Mouse (Mus musculus): ENCODE data around the gene Utp20.

DNA sequence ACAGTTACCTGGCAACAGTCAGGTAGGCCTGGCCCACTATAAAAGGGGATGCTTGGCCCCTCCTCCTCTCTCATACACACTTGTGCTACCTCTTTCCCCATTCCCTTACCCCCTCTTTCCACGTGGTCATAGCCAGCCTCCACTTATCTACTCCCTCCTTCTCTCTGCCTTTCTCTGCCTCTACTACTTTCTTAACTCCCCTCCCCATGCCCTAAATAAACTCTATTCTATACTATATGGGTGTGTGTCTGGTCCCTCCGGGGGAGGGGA, 108.9 kb downstream of the Utp20 start:
- TF ChIP-seq EP300 (IDR thresholded peaks at IDR 0.05; ENCODE audit: insufficient read depth, low read depth, low read length), result no peak
- no peak for TF ChIP-seq POLR2A (IDR thresholded peaks at IDR 0.05; ENCODE audit: insufficient read depth, low read depth, low read length)
